Mouse (Mus musculus) stomach, embryonic 15.5 days (tissue): ENCODE data around the gene Gdnf. TPM values are rescaled to one million over a fixed set of nuclear protein-coding genes. Genes with fewer than 3 reads are reported as not detected.

Experiments used
- ATAC-seq: fragments of 200-750 bp; cut with Nextera tagmentation; 2 replicates; pipeline ENCODE4 v1.8.0; 2017; ENCODE audit warnings: low read depth, moderate number of reproducible peaks, moderate TSS enrichment; ENCODE audit not compliant: insufficient read depth, low FRiP score
- H3K27ac ChIP-seq: fragments of 300-500 bp; sonication (generic); 2 replicates; pipeline ENCODE4 v1.5.1; 2015; ENCODE audit warnings: mild to moderate bottlenecking, inconsistent platforms
- H3K27me3 ChIP-seq: fragments of 300-500 bp; sonication (generic); replicated peaks from 2 replicates; pipeline ENCODE4 v1.6.1; 2015; ENCODE audit warnings: inconsistent platforms
- H3K36me3 ChIP-seq: fragments of 300-500 bp; sonication (generic); 2 replicates; pipeline ENCODE4 v1.6.1; 2015; ENCODE audit warnings: inconsistent platforms
- H3K4me1 ChIP-seq: fragments of 300-500 bp; sonication (generic); 2 replicates; pipeline ENCODE4 v1.6.1; 2015; ENCODE audit warnings: inconsistent platforms
- H3K4me2 ChIP-seq: fragments of 300-500 bp; sonication (generic); 2 replicates; pipeline ENCODE4 v1.6.1; 2015; ENCODE audit warnings: mild to moderate bottlenecking, inconsistent platforms
- H3K4me3 ChIP-seq: fragments of 300-500 bp; sonication (generic); replicated peaks from 2 replicates; pipeline ENCODE4 v1.5.1; 2015; ENCODE audit warnings: inconsistent platforms
- H3K9ac ChIP-seq: fragments of 300-500 bp; sonication (generic); 2 replicates; pipeline ENCODE4 v1.6.1; 2015; ENCODE audit warnings: inconsistent platforms
- H3K9me3 ChIP-seq: fragments of 300-500 bp; sonication (generic); 2 replicates; pipeline ENCODE4 v1.6.1; 2016; ENCODE audit warnings: inconsistent platforms
- WGBS: fragments of 180-500 bp; shearing (Covaris S2); methylation state at CpG from one replicate; pipeline ENCODE4 v1.1.7; 2015; 5-methylcytosine and 5-hydroxymethylcytosine counted together
- polyA plus RNA-seq: library from polyadenylated mRNA; unstranded; fragments of >200 nt; fragmentation: Nextera tagmentation; extraction: Ambion mirVana; gene quantifications from 2 replicates; pipeline ENCODE4 v1.2.1, GENCODE M21; 2015

Gene Gdnf
- polyA plus RNA-seq, 1 experiment from 2014 or later: 1.8 TPM

- 94% methylated on average over 3 of the region's 3 CpGs for WGBS
- no peak overlapping the region for H3K9ac ChIP-seq
- H3K36me3 ChIP-seq: no peaks in the 10 kb centered on the region
- no peaks in the 10 kb centered on the region for H3K9me3 ChIP-seq
- no peak overlapping the region for H3K4me2 ChIP-seq
- H3K27me3 ChIP-seq: no peaks in the 10 kb centered on the region
- no peak overlapping the region for H3K27ac ChIP-seq
- no peaks in the 10 kb centered on the region for H3K4me1 ChIP-seq
- no peak for ATAC-seq
- no peak overlapping the region for H3K4me3 ChIP-seq
Observed at GRCm38 (mm10) chr15:7865305-7865704, 54.7 kb downstream of the Gdnf start.

- ATAC-seq: no peak
- H3K27ac ChIP-seq: no peak overlapping the region
- H3K27me3 ChIP-seq: no peaks in the 10 kb centered on the region
- H3K4me2 ChIP-seq: no peak overlapping the region
- no peak overlapping the region for H3K9ac ChIP-seq
- WGBS: 65% methylated on average over 5 of the region's 5 CpGs
- H3K4me1 ChIP-seq: no peaks in the 10 kb centered on the region
- H3K4me3 ChIP-seq: no peak overlapping the region
- H3K36me3 ChIP-seq: no peaks in the 10 kb centered on the region
- no peaks in the 10 kb centered on the region for H3K9me3 ChIP-seq
Observed at GRCm38 (mm10) chr15:7872473-7872872, 61.8 kb downstream of the Gdnf start.

- H3K27me3 ChIP-seq: no peaks in the 10 kb centered on the region
- no peak overlapping the region for H3K4me2 ChIP-seq
- 72% methylated on average over 6 of the region's 6 CpGs for WGBS
- H3K9me3 ChIP-seq: no peaks in the 10 kb centered on the region
- no peak overlapping the region for H3K27ac ChIP-seq
- H3K4me3 ChIP-seq: no peak overlapping the region
- ATAC-seq: no peak
- H3K9ac ChIP-seq: no peak overlapping the region
- no peaks in the 10 kb centered on the region; the same call in 1 of the 2 replicates for H3K4me1 ChIP-seq
- H3K36me3 ChIP-seq: no peaks in the 10 kb centered on the region
Observed at GRCm38 (mm10) chr15:7875879-7876278, 65.2 kb downstream of the Gdnf start.

- 68% methylated on average over 22 of the region's 22 CpGs for WGBS
- no peak for ATAC-seq
Observed at GRCm38 (mm10) chr15:7877560-7878467, 67.2 kb downstream of the Gdnf start.

GRCm38 (mm10) chr15:7878861-7879260 lies 68.2 kb downstream of the Gdnf start:
- H3K36me3 ChIP-seq: 0 out of 2 replicates have a peak, but pooled peaks cover under 1% of the 10 kb centered on the region
- no peak overlapping the region for H3K4me2 ChIP-seq
- no peak overlapping the region for H3K27ac ChIP-seq
- no peaks in the 10 kb centered on the region for H3K9me3 ChIP-seq
- no peak for ATAC-seq
- WGBS: 78% methylated on average over 10 of the region's 10 CpGs
- no peak overlapping the region for H3K9ac ChIP-seq
- H3K4me1 ChIP-seq: no peaks in the 10 kb centered on the region; the same call in 1 of the 2 replicates
- no peak overlapping the region for H3K4me3 ChIP-seq
- no peaks in the 10 kb centered on the region for H3K27me3 ChIP-seq

More at GRCm38 (mm10) chr15:7877560-7878467, 67.2 kb downstream of the Gdnf start:
- no peaks in the 10 kb centered on the region for H3K27me3 ChIP-seq
- H3K9me3 ChIP-seq: no peaks in the 10 kb centered on the region
- no peak overlapping the region for H3K4me2 ChIP-seq
- H3K9ac ChIP-seq: no peak overlapping the region
- H3K4me1 ChIP-seq: no peaks in the 10 kb centered on the region; the same call in 1 of the 2 replicates
- H3K27ac ChIP-seq: no peak overlapping the region
- H3K4me3 ChIP-seq: no peak overlapping the region
- H3K36me3 ChIP-seq: no peaks in the 10 kb centered on the region

GRCm38 (mm10) chr15:7879956-7880355 lies 69.3 kb downstream of the Gdnf start:
- WGBS: 70% methylated on average over 7 of the region's 7 CpGs
- no peaks in the 10 kb centered on the region for H3K27me3 ChIP-seq
- no peak overlapping the region for H3K9ac ChIP-seq
- no peaks in the 10 kb centered on the region for H3K9me3 ChIP-seq
- H3K27ac ChIP-seq: no peak overlapping the region
- no peak for ATAC-seq
- H3K4me2 ChIP-seq: no peak overlapping the region
- H3K36me3 ChIP-seq: 0 out of 2 replicates have a peak, but pooled peaks cover 3% of the 10 kb centered on the region
- H3K4me3 ChIP-seq: no peak overlapping the region
- H3K4me1 ChIP-seq: no peaks in the 10 kb centered on the region; the same call in 1 of the 2 replicates

- H3K36me3 ChIP-seq: 0 out of 2 replicates have a peak, but pooled peaks cover 3% of the 10 kb centered on the region
- no peaks in the 10 kb centered on the region for H3K4me1 ChIP-seq
- no peak overlapping the region for H3K4me3 ChIP-seq
- ATAC-seq: no peak
- H3K27me3 ChIP-seq: no peaks in the 10 kb centered on the region
- no peak overlapping the region for H3K27ac ChIP-seq
- H3K9ac ChIP-seq: no peak overlapping the region
- no peak overlapping the region for H3K4me2 ChIP-seq
- 88% methylated on average over 11 of the region's 11 CpGs for WGBS
- H3K9me3 ChIP-seq: no peaks in the 10 kb centered on the region
Observed at GRCm38 (mm10) chr15:7884181-7884580, 73.5 kb downstream of the Gdnf start.

GRCm38 (mm10) chr15:7885106-7885505 lies 74.5 kb downstream of the Gdnf start:
- ATAC-seq: no peak
- Histone ChIP-seq H3K9ac (no peak overlapping the region), H3K36me3 (0 out of 2 replicates have a peak, but pooled peaks cover 3% of the 10 kb centered on the region), H3K4me3 (no peak overlapping the region), H3K27ac (no peak overlapping the region), H3K9me3 (no peaks in the 10 kb centered on the region), H3K27me3 (no peaks in the 10 kb centered on the region), H3K4me2 (no peak overlapping the region), H3K4me1 (no peaks in the 10 kb centered on the region)
- 64% methylated on average over 10 of the region's 10 CpGs for WGBS

- no peak for ATAC-seq
- Histone ChIP-seq H3K4me2 (no peak overlapping the region), H3K27me3 (no peaks in the 10 kb centered on the region), H3K4me3 (no peak overlapping the region), H3K9me3 (no peaks in the 10 kb centered on the region), H3K36me3 (0 out of 2 replicates have a peak, but pooled peaks cover 3% of the 10 kb centered on the region), H3K27ac (no peak overlapping the region), H3K4me1 (peaks cover 6% of the 10 kb centered on the region; the same call in 1 of the 2 replicates), H3K9ac (no peak overlapping the region)
- WGBS: 86% methylated on average over 8 of the region's 8 CpGs
Observed at GRCm38 (mm10) chr15:7886591-7886990, 75.9 kb downstream of the Gdnf start.
